In the genomic region with DNA sequence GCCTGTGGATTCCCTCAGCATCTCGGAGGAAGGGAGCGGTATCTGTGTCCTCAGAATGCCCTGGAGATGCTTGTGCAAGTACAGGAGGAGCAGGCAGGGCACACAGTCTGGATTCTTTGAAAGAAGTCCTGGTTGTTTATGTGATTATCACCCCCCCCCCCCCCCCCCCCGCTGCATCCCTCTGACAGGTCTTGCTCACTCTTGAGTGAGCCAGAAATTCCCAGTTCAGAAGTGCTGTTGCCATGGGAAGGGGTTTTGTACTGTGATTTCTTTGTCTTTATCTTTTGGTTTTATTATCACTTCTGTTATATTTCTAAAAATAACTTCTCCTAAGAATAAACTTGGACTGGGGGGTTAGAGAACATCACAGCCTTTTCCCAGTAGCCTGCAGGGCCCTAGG, we compare ENCODE assay signal across 25 mouse cellular contexts.
"Had no signal": no experiment of that assay in that cellular context is flagged by ENCODE, and none has a peak within 500 bp of the region (broad histone marks: within the 10 kb centered on the region; RNA-seq: fewer than 3 reads in every experiment).

No protein-coding gene starts in this region.

- DNase-seq: gastrocnemius, postnatal 14 days; gastrocnemius, postnatal 36 days; heart, adult 18-20 months; heart, postnatal 10 days; heart, postnatal 36 days; kidney, adult 11 months; kidney, adult 2 months; kidney, adult 9 months; kidney, postnatal 14 days; kidney, postnatal 36 days; layer of hippocampus, adult 9-11 months; layer of hippocampus, postnatal 36 days; left cerebral cortex, postnatal 4 days; lung, adult 18-20 months had no signal

- H3K4me3 ChIP-seq: hindbrain, embryonic 13.5 days; hindbrain, embryonic 15.5 days; kidney, embryonic 15.5 days; limb, embryonic 13.5 days; limb, embryonic 15.5 days; liver, embryonic 12.5 days had no signal

- ATAC-seq: forebrain, embryonic 16.5 days; hindbrain, postnatal 0 days; intestine, embryonic 16.5 days; liver, embryonic 12.5 days had no signal

- H3K9me3 ChIP-seq: hindbrain, embryonic 13.5 days; hindbrain, embryonic 15.5 days; kidney, embryonic 15.5 days; limb, embryonic 13.5 days; limb, embryonic 15.5 days; liver, embryonic 12.5 days had no signal

- H3K4me1 ChIP-seq: liver, embryonic 12.5 days had no signal

- H3K27me3 ChIP-seq: hindbrain, embryonic 15.5 days; kidney, embryonic 15.5 days; limb, embryonic 13.5 days; limb, embryonic 15.5 days; liver, embryonic 12.5 days had no signal

- H3K36me3 ChIP-seq: hindbrain, embryonic 13.5 days; hindbrain, embryonic 15.5 days; kidney, embryonic 15.5 days; limb, embryonic 13.5 days; limb, embryonic 15.5 days; liver, embryonic 12.5 days had no signal

- H3K27ac ChIP-seq: hindbrain, embryonic 13.5 days; hindbrain, embryonic 15.5 days; hindbrain, postnatal 0 days; kidney, embryonic 15.5 days; kidney, postnatal 0 days; limb, embryonic 13.5 days; limb, embryonic 15.5 days; liver, embryonic 12.5 days; liver, embryonic 14.5 days had no signal

- H3K9ac ChIP-seq: hindbrain, embryonic 13.5 days; hindbrain, embryonic 15.5 days; kidney, embryonic 15.5 days; limb, embryonic 13.5 days; limb, embryonic 15.5 days; liver, embryonic 12.5 days; liver, embryonic 14.5 days had no signal

- H3K4me2 ChIP-seq: hindbrain, embryonic 13.5 days; hindbrain, embryonic 15.5 days; kidney, embryonic 15.5 days; limb, embryonic 13.5 days; limb, embryonic 15.5 days; liver, embryonic 12.5 days had no signal
